Mouse (Mus musculus) E14TG2a.4 (cell line): ENCODE results near the gene Tdrd3.

Experiments
- CTCF ChIP-seq: conservative IDR thresholded peaks from 2 replicates; pipeline ENCODE4 v1.5.1; 2014; ENCODE audit warnings: low read length
- POU5F1 ChIP-seq: IDR thresholded peaks from 2 replicates; pipeline ENCODE4 v1.6.1; 2014; ENCODE audit warnings: low read length, borderline replicate concordance

DNA sequence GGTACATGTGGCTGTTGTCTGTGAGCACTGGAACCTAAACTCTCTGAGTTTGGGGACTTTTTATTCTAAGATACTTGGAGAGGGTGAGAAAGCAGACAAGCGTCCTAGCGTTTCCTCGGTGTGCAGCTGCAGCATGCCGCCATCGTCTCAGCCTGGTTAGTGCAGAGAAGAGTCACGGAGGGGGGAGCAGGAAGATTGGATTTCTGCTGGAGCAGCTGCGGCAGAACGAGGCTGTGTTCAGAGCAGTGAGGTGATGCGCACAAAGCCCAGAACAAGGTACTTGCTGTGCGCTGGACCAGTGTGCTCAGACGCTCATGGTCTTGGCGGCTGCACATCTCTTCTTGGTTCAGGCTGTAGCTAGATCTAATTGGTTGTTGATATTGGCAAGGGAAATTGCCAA lies 51.1 kb downstream of the Tdrd3 start:
- no peak for TF ChIP-seq CTCF
- no peak for TF ChIP-seq POU5F1
